Mouse (Mus musculus): ENCODE measurements around the gene Msx2. TPM values are rescaled to one million over a fixed set of nuclear protein-coding genes. Genes with fewer than 3 reads are reported as not detected.

Msx2 gene
- polyA plus RNA-seq, 1 experiment = not detected

- WGBS = 39% methylated on average over 3 of the region's 3 CpGs
- no peak for DNase-seq (ENCODE audit: low read depth in 1 of 2, low spot score in 2 of 2)
- TF ChIP-seq CTCF (IDR thresholded peaks at IDR 0.05; ENCODE audit: extremely low read depth, insufficient read depth, insufficient read length, insufficient replicate concordance) (no peak), POLR2A (IDR thresholded peaks at IDR 0.05; ENCODE audit: low read depth, low read length) (no peak)
Observed at GRCm38 (mm10) chr13:53443602-53444001, 29.3 kb downstream of the Msx2 start.

GRCm38 (mm10) chr13:53442168-53442980 is 30.5 kb downstream of the Msx2 start:
- H3K36me3 ChIP-seq (ENCODE audit: control insufficient read depth, insufficient read depth, low read length) = no peaks in the 10 kb centered on the region
- H3K4me1 ChIP-seq (ENCODE audit: control insufficient read depth, insufficient read depth, insufficient read length) = no peaks in the 10 kb centered on the region
- no peaks in the 10 kb centered on the region for H3K27me3 ChIP-seq (ENCODE audit: control insufficient read depth, insufficient read depth, low read length)
- TF ChIP-seq POLR2A (IDR thresholded peaks at IDR 0.05; ENCODE audit: low read depth, low read length) = no peak
- no peak for TF ChIP-seq CTCF (IDR thresholded peaks at IDR 0.05; ENCODE audit: extremely low read depth, insufficient read depth, insufficient read length, insufficient replicate concordance)
- no peak overlapping the region for H3K27ac ChIP-seq (ENCODE audit: insufficient read depth, low read length)
- 37% methylated on average over 25 of the region's 25 CpGs for WGBS
- H3K4me3 ChIP-seq (ENCODE audit: extremely low read depth, insufficient read depth, insufficient read length) = no peak overlapping the region
- DNase-seq (ENCODE audit: low read depth in 1 of 2, low spot score in 2 of 2) = no peak

More at GRCm38 (mm10) chr13:53443602-53444001, 29.3 kb downstream of the Msx2 start:
- H3K27ac ChIP-seq (ENCODE audit: insufficient read depth, low read length) = no peak overlapping the region
- H3K27me3 ChIP-seq (ENCODE audit: control insufficient read depth, insufficient read depth, low read length) = no peaks in the 10 kb centered on the region
- H3K4me1 ChIP-seq (ENCODE audit: control insufficient read depth, insufficient read depth, insufficient read length) = no peaks in the 10 kb centered on the region
- no peak overlapping the region for H3K4me3 ChIP-seq (ENCODE audit: extremely low read depth, insufficient read depth, insufficient read length)
- no peaks in the 10 kb centered on the region for H3K36me3 ChIP-seq (ENCODE audit: control insufficient read depth, insufficient read depth, low read length)

GRCm38 (mm10) chr13:53441307-53442028 is 31.4 kb downstream of the Msx2 start:
- H3K4me3 ChIP-seq (ENCODE audit: extremely low read depth, insufficient read depth, insufficient read length) = no peak overlapping the region
- DNase-seq (ENCODE audit: low read depth in 1 of 2, low spot score in 2 of 2) = no peak
- no peaks in the 10 kb centered on the region for H3K4me1 ChIP-seq (ENCODE audit: control insufficient read depth, insufficient read depth, insufficient read length)
- no peaks in the 10 kb centered on the region for H3K27me3 ChIP-seq (ENCODE audit: control insufficient read depth, insufficient read depth, low read length)
- no peaks in the 10 kb centered on the region for H3K36me3 ChIP-seq (ENCODE audit: control insufficient read depth, insufficient read depth, low read length)
- TF ChIP-seq POLR2A (IDR thresholded peaks at IDR 0.05; ENCODE audit: low read depth, low read length) = no peak
- TF ChIP-seq CTCF (IDR thresholded peaks at IDR 0.05; ENCODE audit: extremely low read depth, insufficient read depth, insufficient read length, insufficient replicate concordance) = no peak
- no peak overlapping the region for H3K27ac ChIP-seq (ENCODE audit: insufficient read depth, low read length)
- 65% methylated on average over 5 of the region's 5 CpGs for WGBS

GRCm38 (mm10) chr13:53439957-53440356 is 32.9 kb downstream of the Msx2 start:
- no peak for DNase-seq (ENCODE audit: low read depth in 1 of 2, low spot score in 2 of 2)
- Histone ChIP-seq H3K27me3 (ENCODE audit: control insufficient read depth, insufficient read depth, low read length) (no peaks in the 10 kb centered on the region), H3K4me3 (ENCODE audit: extremely low read depth, insufficient read depth, insufficient read length) (no peak overlapping the region), H3K27ac (ENCODE audit: insufficient read depth, low read length) (no peak overlapping the region), H3K36me3 (ENCODE audit: control insufficient read depth, insufficient read depth, low read length) (no peaks in the 10 kb centered on the region), H3K4me1 (ENCODE audit: control insufficient read depth, insufficient read depth, insufficient read length) (no peaks in the 10 kb centered on the region)
- 84% methylated on average over 3 of the region's 3 CpGs for WGBS
- no peak for TF ChIP-seq CTCF (IDR thresholded peaks at IDR 0.05; ENCODE audit: extremely low read depth, insufficient read depth, insufficient read length, insufficient replicate concordance)
- TF ChIP-seq POLR2A (IDR thresholded peaks at IDR 0.05; ENCODE audit: low read depth, low read length) = no peak

GRCm38 (mm10) chr13:53426507-53426906 is 46.4 kb downstream of the Msx2 start:
- Histone ChIP-seq H3K4me1 (ENCODE audit: control insufficient read depth, insufficient read depth, insufficient read length) (no peaks in the 10 kb centered on the region), H3K27me3 (ENCODE audit: control insufficient read depth, insufficient read depth, low read length) (no peaks in the 10 kb centered on the region), H3K4me3 (ENCODE audit: extremely low read depth, insufficient read depth, insufficient read length) (no peak overlapping the region), H3K27ac (ENCODE audit: insufficient read depth, low read length) (no peak overlapping the region), H3K36me3 (ENCODE audit: control insufficient read depth, insufficient read depth, low read length) (no peaks in the 10 kb centered on the region)
- no peak for TF ChIP-seq POLR2A (IDR thresholded peaks at IDR 0.05; ENCODE audit: low read depth, low read length)
- peak; percentile 99 for TF ChIP-seq CTCF (IDR thresholded peaks at IDR 0.05; ENCODE audit: extremely low read depth, insufficient read depth, insufficient read length, insufficient replicate concordance)
- DNase-seq (ENCODE audit: low read depth in 1 of 2, low spot score in 2 of 2) = peak; percentile 58 to 63
- WGBS = 23% methylated on average over 7 of the region's 7 CpGs

GRCm38 (mm10) chr13:53421189-53421588 is 51.7 kb downstream of the Msx2 start:
- TF ChIP-seq CTCF (IDR thresholded peaks at IDR 0.05; ENCODE audit: extremely low read depth, insufficient read depth, insufficient read length, insufficient replicate concordance) = no peak
- Histone ChIP-seq H3K27me3 (ENCODE audit: control insufficient read depth, insufficient read depth, low read length) (no peaks in the 10 kb centered on the region), H3K36me3 (ENCODE audit: control insufficient read depth, insufficient read depth, low read length) (no peaks in the 10 kb centered on the region), H3K4me3 (ENCODE audit: extremely low read depth, insufficient read depth, insufficient read length) (no peak overlapping the region), H3K4me1 (ENCODE audit: control insufficient read depth, insufficient read depth, insufficient read length) (no peaks in the 10 kb centered on the region), H3K27ac (ENCODE audit: insufficient read depth, low read length) (no peak overlapping the region)
- 66% methylated on average over 4 of the region's 4 CpGs for WGBS
- no peak for DNase-seq (ENCODE audit: low read depth in 1 of 2, low spot score in 2 of 2)
